Mouse (Mus musculus) left cerebral cortex, postnatal 10 days (tissue): ENCODE measurements around the gene Pdlim1. TPM values are rescaled to one million over a fixed set of nuclear protein-coding genes. Genes with fewer than 3 reads are reported as not detected.
A peak's percentile ranks its signal among the peaks of the same experiment; 100 is the strongest.

ENCODE experiments used
- DNase-seq, 2 experiments: peaks; one replicate each; pipeline ENCODE4 v3.0.0; 2021 to 2022; ENCODE audit warnings: low spot score in 2 of 2, mixed read lengths in 1 of 2; ENCODE audit errors: extremely low spot score in 1 of 2
- intact Hi-C: fragments of 180-260 bp; cut with DNase I; formaldehyde crosslinking; loops from one replicate; pipeline ENCODE4 v1.15.1; 2025
- total RNA-seq, 2 experiments: library from RNA; stranded (reverse); gene quantifications; 2 replicates each; pipeline ENCODE4 v1.2.3; 2021

Pdlim1 gene
- total RNA-seq, 2 experiments from 2014 or later = 6.8 to 8.0 TPM

- intact Hi-C loops = no loop called here
- no peak for DNase-seq
Observed at GRCm38 (mm10) chr19:40293791-40294190, 22.1 kb upstream of the Pdlim1 start.

- no peak for DNase-seq
Observed at GRCm38 (mm10) chr19:40290099-40290724, 18.6 kb upstream of the Pdlim1 start.

GRCm38 (mm10) chr19:40288415-40288814 lies 16.8 kb upstream of the Pdlim1 start:
- no peak for DNase-seq
- intact Hi-C loops = no loop called here

More at GRCm38 (mm10) chr19:40290099-40290724, 18.6 kb upstream of the Pdlim1 start:
- intact Hi-C loops = no loop called here

GRCm38 (mm10) chr19:40284704-40285103 lies 13.1 kb upstream of the Pdlim1 start:
- intact Hi-C loops = no loop called here
- no peak for DNase-seq

GRCm38 (mm10) chr19:40283415-40283814 lies 11.8 kb upstream of the Pdlim1 start:
- DNase-seq = no peak
- intact Hi-C loops = no loop called here

- intact Hi-C loops = no loop called here
- no peak for DNase-seq
Observed at GRCm38 (mm10) chr19:40278372-40279023, 6.9 kb upstream of the Pdlim1 start.

GRCm38 (mm10) chr19:40277494-40277893 lies 5.9 kb upstream of the Pdlim1 start:
- intact Hi-C loops = no loop called here
- DNase-seq = no peak

- DNase-seq = no peak
- intact Hi-C loops = no loop called here
Observed at GRCm38 (mm10) chr19:40275401-40276188, 4.0 kb upstream of the Pdlim1 start.

GRCm38 (mm10) chr19:40272674-40273073 lies 1.0 kb upstream of the Pdlim1 start:
- intact Hi-C loops = no loop called here
- no peak for DNase-seq

GRCm38 (mm10) chr19:40270351-40271307 lies 1.0 kb downstream of the Pdlim1 start:
- intact Hi-C loops = no loop called here

GRCm38 (mm10) chr19:40269526-40269925 lies 2.1 kb downstream of the Pdlim1 start:
- DNase-seq = no peak
- intact Hi-C loops = no loop called here

More at GRCm38 (mm10) chr19:40270351-40271307, 1.0 kb downstream of the Pdlim1 start:
- DNase-seq = peak in 1 of 2 experiments; percentile 37

- DNase-seq = no peak
- intact Hi-C loops = no loop called here
Observed at GRCm38 (mm10) chr19:40268493-40268892, 3.1 kb downstream of the Pdlim1 start.

GRCm38 (mm10) chr19:40267380-40267779 lies 4.3 kb downstream of the Pdlim1 start:
- intact Hi-C loops = no loop called here
- DNase-seq = no peak

GRCm38 (mm10) chr19:40259485-40259884 lies 12.2 kb downstream of the Pdlim1 start:
- DNase-seq = no peak
- intact Hi-C loops = no loop called here

- DNase-seq = no peak
- intact Hi-C loops = no loop called here
Observed at GRCm38 (mm10) chr19:40257396-40257795, 14.2 kb downstream of the Pdlim1 start.

GRCm38 (mm10) chr19:40256376-40257050 lies 15.1 kb downstream of the Pdlim1 start:
- intact Hi-C loops = no loop called here
- DNase-seq = no peak

- intact Hi-C loops = no loop called here
- DNase-seq = no peak
Observed at GRCm38 (mm10) chr19:40255561-40255960, 16.1 kb downstream of the Pdlim1 start.

- intact Hi-C loops = no loop called here
- no peak for DNase-seq
Observed at GRCm38 (mm10) chr19:40254741-40255140, 16.9 kb downstream of the Pdlim1 start.
